Mouse (Mus musculus): ENCODE results near the gene Plekhj1.

Plekhj1 gene

GRCm38 (mm10) chr10:80775731-80776130, 22.7 kb downstream of the Plekhj1 start:
- no peak for DNase-seq

DNA sequence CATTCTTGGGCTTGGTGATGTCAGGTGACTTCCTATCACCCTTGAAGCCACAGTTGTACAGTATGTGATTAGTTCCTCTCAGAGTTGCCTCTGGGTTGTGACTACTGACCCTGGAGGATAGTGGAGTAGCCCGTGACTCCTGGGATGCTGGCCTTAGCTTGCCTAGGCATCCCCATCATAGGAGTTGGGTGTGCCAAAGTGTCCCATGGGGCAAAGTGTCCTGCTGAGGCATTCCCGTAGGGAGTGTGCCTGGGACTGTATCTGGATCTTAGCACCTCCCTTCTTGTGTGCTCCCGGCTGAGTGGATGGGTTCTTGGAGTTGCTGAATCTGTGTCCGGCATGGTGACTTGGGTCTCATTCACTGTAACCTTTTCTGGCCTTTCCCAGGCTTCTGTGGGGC, 23.4 kb downstream of the Plekhj1 start:
- DNase-seq: no peak

GRCm38 (mm10) chr10:80774549-80774948, 23.9 kb downstream of the Plekhj1 start:
- peak; percentile 65 to 70 for DNase-seq

GRCm38 (mm10) chr10:80773816-80774215, 24.6 kb downstream of the Plekhj1 start:
- no peak for DNase-seq

DNA sequence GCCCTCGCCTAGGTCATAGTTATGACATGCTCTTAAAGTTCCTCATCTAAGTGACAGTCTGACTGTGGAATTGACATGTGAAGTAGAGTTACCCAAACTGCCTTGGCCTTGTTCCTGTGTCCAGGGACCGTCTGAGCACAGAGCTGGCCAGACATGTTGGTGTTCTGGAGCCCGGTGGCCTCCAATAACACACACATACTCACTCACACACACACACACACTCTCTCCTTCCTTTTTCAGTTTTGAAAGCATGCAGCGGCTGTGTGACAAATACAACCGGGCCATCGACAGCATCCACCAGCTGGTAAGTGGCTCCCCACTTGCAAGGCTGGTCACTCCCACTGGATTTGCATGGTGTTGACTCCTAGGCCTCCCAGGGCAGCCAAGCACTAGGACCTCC, 30.1 kb downstream of the Plekhj1 start:
- DNase-seq: no peak

DNA sequence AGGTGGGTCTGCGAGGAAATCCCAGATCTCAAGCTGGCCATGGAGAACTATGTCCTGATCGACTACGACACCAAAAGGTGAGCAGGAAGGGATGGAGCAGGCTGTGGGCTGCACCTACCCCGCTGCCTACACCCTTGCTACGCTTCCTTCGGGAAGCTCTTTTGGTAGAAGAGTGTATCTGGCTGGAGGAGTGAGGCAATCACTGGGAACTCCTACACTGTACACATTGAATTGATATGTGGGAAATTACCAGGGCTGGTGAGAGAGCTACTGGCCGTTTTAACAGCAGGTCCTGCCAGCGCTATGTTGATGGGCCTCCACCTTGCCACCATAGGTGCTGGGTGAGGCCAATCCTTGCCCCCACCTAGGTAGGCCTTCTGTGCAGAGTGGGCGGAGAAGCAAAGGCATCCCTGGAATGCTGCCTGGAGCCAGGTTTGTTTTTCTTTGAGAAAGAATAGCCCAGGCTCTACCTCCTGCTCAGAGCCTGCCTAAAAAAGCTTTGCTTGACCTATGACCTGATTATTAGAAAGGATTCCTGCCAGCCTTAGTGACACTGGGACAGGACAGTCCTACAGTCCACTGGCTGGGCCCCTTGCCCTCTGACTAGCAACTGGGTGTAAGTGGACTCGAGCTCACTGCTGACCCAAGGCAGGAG, 32.1 kb downstream of the Plekhj1 start:
- DNase-seq: peak; percentile 64 to 67

- DNase-seq: no peak
Measured at GRCm38 (mm10) chr10:80765746-80766145, 32.7 kb downstream of the Plekhj1 start.

- DNase-seq: no peak
Measured at GRCm38 (mm10) chr10:80763502-80763901, 34.9 kb downstream of the Plekhj1 start.

DNA sequence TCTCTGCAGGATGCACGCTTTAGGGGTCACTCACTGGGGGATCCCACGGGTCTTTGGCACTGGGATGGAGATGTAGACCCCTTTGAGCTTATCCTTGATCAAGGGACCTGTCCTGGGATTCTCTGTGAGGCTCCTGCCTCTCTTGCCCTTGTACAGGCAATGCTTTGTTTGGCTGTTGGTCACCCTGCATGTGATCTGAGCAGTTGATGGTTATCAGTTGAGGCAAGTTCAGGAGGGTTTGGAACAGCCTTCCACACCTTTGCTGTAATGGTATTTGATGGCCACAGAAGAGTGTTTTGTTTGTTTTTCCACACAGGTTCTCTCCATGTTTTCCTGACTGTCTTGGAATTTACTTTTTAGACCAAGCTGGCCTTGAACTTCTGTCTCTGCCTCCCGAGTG, 36.6 kb downstream of the Plekhj1 start:
- DNase-seq: no peak

GRCm38 (mm10) chr10:80760596-80761524, 37.6 kb downstream of the Plekhj1 start:
- no peak for DNase-seq

DNA sequence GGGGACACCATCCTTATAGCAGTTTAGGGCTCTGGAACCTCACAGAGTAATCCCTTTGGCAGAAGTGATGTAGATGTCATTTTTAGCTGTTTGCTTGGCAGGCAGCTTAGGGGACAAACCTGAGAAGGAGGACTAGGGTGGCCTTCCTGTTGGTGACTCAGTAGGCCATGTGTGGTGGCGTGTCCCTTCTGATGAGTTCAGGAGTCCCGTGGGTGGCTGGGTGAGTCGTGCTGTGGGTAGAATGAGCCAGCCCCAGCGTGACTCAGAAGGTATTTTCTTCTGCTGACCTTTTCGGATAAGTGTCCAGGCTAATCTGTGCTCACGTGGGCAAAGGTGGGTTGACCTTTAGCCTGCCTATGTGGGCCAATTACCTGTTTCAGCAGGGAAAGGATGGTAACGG, 39.8 kb downstream of the Plekhj1 start:
- no peak for DNase-seq

DNA sequence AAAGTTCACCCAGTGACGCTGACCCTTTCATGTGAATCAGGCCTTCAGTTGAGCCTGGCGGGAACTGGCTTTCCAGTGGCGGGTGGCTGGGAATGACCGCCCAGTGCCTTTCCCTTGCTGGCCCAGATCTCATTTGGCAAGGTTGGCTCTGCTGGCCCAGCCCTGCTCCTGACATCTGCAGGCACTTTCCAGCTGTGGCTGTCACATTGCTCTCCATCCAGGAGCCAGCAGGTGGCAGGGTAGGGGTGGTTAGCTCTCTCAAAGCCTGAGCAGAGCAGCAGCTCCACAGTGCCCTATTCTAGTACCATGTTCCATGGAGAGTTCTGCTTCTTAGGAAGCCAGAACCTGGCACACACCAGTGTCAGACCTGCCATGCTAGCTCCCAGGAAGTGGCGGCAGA, 40.7 kb downstream of the Plekhj1 start:
- DNase-seq: peak; percentile 81 to 88

- no peak for DNase-seq
Measured at GRCm38 (mm10) chr10:80756967-80757366, 41.5 kb downstream of the Plekhj1 start.

GRCm38 (mm10) chr10:80756509-80756908, 41.9 kb downstream of the Plekhj1 start:
- no peak for DNase-seq

DNA sequence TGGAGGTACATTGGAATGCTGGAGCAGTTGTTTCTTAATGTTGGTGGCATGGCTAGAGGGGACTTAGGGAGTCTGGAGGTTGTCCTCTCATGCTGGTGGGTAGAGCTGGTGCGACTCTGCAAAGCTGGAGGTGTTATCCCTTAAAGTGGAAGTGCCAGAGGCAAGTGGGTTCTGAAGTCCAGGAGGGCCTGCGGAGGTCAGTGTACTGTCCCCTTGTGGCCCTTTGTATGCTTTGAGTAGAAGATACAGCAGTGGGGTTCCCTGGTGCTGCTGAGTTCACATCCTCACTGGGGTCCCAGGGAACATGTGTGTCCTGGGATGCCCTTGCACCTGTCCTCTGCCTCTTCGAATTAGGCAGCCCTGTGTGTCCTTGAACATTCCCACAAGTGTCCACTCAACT, 42.3 kb downstream of the Plekhj1 start:
- no peak for DNase-seq

GRCm38 (mm10) chr10:80755291-80756015, 43.0 kb downstream of the Plekhj1 start:
- DNase-seq: no peak

GRCm38 (mm10) chr10:80754594-80755290, 43.7 kb downstream of the Plekhj1 start, which contains the start of gene Dot1l:
TSS of gene Dot1l (plus strand) at chr10:80755206.
- DNase-seq: peak; percentile 97

DNA sequence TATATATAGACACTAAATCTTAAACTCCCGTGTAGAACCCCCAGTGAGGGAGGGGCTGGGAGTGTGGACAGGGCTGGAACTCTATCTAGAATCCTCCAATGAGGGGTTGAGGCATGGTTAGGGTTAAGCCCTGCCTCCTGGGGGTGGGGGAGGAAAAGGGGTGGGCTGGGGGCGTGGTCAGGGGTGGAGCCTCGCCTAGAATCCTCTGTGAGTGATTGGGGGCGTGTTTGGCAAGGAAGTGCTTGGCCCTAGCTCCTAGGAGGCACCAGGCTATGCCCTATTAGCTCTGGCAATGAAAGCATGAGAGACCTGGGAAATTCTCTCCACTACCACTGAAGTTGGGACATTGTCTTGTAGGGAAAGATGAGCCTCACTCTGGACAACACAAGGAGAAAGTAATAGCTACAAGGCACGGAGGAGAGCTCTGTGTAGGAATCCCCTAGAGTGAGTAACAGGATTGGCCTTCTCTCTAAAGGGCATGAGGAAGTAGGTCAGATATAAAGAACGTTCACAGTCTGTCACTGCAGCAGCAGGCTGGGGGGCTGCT, 46.3 kb downstream of the Plekhj1 start:
- peak; percentile 75 to 85 for DNase-seq

DNA sequence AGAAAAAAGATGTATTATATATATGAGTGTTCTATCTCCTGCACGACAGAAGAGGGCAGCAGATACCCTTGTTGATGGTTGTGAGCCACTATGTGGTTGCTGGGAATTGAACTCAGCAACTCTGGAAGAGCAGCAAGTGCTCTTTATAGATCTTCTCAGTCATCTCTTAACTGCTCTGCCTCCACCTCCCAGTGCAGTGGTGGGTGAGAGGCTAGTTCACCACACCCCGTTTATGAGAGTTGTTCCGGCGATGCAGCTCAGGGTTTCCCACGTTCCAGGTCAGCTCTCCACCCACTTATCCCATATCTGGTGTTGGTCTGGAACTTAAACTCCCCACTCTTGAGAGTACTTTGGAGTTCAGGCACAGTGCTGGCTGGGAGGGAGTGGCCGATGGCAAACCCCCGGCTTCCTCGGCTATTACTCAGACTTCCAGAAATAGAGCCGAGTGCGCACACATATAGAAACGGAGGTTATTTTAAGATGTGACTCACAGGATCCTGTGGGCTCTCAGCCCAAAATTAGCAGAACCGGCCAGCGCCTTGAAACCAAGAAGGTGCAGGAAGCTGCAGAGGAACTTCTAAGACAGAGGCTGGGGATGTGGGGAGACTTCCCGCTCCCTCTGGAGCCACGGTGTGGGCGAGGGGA, 47.1 kb downstream of the Plekhj1 start:
- DNase-seq: peak; percentile 84 to 87

DNA sequence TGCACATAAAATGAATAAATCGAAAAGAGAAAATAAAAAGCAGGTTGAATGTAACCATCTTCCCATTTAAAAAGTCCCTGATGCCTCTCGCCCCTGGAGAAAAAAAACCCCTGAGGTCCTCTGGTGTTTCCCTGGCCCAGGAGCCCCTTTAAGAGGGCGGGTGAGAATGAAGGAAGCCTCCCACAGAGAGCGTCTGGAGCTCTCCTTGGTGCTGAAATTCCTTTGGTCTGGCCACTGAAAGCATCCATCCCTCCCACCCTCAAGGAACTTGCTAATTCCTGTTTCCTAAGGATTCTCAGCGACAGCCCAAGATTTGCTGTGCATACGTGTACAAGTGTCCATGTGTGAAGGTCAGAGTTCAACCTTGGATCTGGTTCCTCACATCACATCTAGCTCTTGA, 49.8 kb downstream of the Plekhj1 start:
- peak; percentile 27 to 54 for DNase-seq

- peak; percentile 69 to 76 for DNase-seq
Measured at GRCm38 (mm10) chr10:80747410-80747809, 51.0 kb downstream of the Plekhj1 start.
